11 mouse cellular contexts compared by ENCODE assay signal in genomic region chr13:58056618-58057017, GRCm38 (mm10). TPM values are rescaled to one million over a fixed set of nuclear protein-coding genes. Genes with fewer than 3 reads are reported as not detected.
DNase-seq lines count a peak whose midpoint lies in the region; TF ChIP-seq lines count a peak whose summit lies in the region.
"Had no signal": no experiment of that assay in that cellular context is flagged by ENCODE, and none has a peak within 500 bp of the region (broad histone marks: within the 10 kb centered on the region; RNA-seq: fewer than 3 reads in every experiment).

No protein-coding gene starts in this region.

- no peak overlapping the region for H3K4me3 ChIP-seq in layer of hippocampus, adult 2 months
- H3K4me3 ChIP-seq: limb, embryonic 15.5 days had no signal

- H3K27ac ChIP-seq in layer of hippocampus, adult 2 months, result no peak overlapping the region
- H3K27ac ChIP-seq: limb, embryonic 15.5 days had no signal

- TF ChIP-seq CTCF in layer of hippocampus, adult 2 months (conservative IDR thresholded peaks at IDR 0.05), result peak; percentile 70

- no peak for DNase-seq in layer of hippocampus, adult 2 months (ENCODE audit: low spot score in 2 of 2)
- no peak for DNase-seq in layer of hippocampus, postnatal 14 days (ENCODE audit: low spot score in 2 of 2)
- peak; percentile 28 for DNase-seq in thymus, postnatal 14 days
- no peak for DNase-seq in thymus, postnatal 10 days (ENCODE audit: low spot score in 2 of 2)
- DNase-seq in induced T-regulatory cell, adult 2 months (ENCODE audit: low read depth), result peak; percentile 44
- DNase-seq in adrenal gland, postnatal 4 days (ENCODE audit: low spot score in 2 of 2), result no peak
- no peak for DNase-seq in right cerebral cortex, adult 2 months (ENCODE audit: low spot score in 2 of 2)
- DNase-seq: gastrocnemius, postnatal 14 days; kidney, adult 11 months; midbrain, embryonic 14.5 days had no signal

RNA-seq across cellular contexts. Expression of gene Klhl3, which starts 56.8 kb away (rescaled TPM):
- 10 to 100 TPM; 48.3 to 48.4 TPM for total RNA-seq in layer of hippocampus, adult 2 months (2021)
- total RNA-seq in layer of hippocampus, postnatal 14 days (2021), result 10 to 100 TPM; 35.6 to 36.5 TPM
- 1 to 10 TPM; 4.1 to 5.0 TPM for total RNA-seq in adrenal gland, postnatal 4 days (2021)

Comparison
In these comparisons a context has a peak if more than half of its experiments do, and no peak if none do; other contexts are left out.
1. DNase-seq: peak in thymus, postnatal 14 days (single experiment) and induced T-regulatory cell, adult 2 months (single experiment); none in layer of hippocampus, adult 2 months (0 of 2), layer of hippocampus, postnatal 14 days (0 of 2), thymus, postnatal 10 days (0 of 2), adrenal gland, postnatal 4 days (0 of 2) and right cerebral cortex, adult 2 months (0 of 2).
2. RNA of gene Klhl3, which starts 56.8 kb away (total RNA-seq): 48.3 to 48.4 TPM in layer of hippocampus, adult 2 months and 35.6 to 36.5 TPM in layer of hippocampus, postnatal 14 days; 4.1 to 5.0 TPM in adrenal gland, postnatal 4 days; every median in the first group is over 4 times any median in the second.